Mouse (Mus musculus) liver, embryonic 14.5 days (tissue): ENCODE data around the gene Ing1. TPM values are rescaled to one million over a fixed set of nuclear protein-coding genes. Genes with fewer than 3 reads are reported as not detected.

Source experiments
- ATAC-seq: fragments of 200-750 bp; cut with Nextera tagmentation; 2 replicates; pipeline ENCODE4 v1.8.0; 2017; ENCODE audit warnings: moderate number of reproducible peaks, mild to moderate bottlenecking, moderate library complexity; ENCODE audit not compliant: insufficient read depth
- DNase-seq, 3 experiments: peaks; one replicate each; pipeline ENCODE4 v3.0.0-alpha.2; 2012 to 2013; ENCODE audit warnings: low read depth in 3 of 3, low spot score in 3 of 3
- H3K27ac ChIP-seq: fragments of 300-500 bp; sonication (generic); 2 replicates; pipeline ENCODE4 v1.5.1; 2014; ENCODE audit warnings: moderate library complexity, mild to moderate bottlenecking, control low read depth, inconsistent platforms
- H3K27me3 ChIP-seq: fragments of 300-500 bp; sonication (generic); 2 replicates; pipeline ENCODE4 v1.6.1; 2014; ENCODE audit warnings: mild to moderate bottlenecking, low read length, moderate library complexity; ENCODE audit not compliant: control insufficient read depth, insufficient read depth
- H3K36me3 ChIP-seq: fragments of 300-500 bp; sonication (generic); replicated peaks from 2 replicates; pipeline ENCODE4 v1.6.1; 2014; ENCODE audit warnings: low read depth; ENCODE audit not compliant: control insufficient read depth, insufficient read depth
- H3K4me1 ChIP-seq, 2 experiments: fragments of 200-500 bp in 1 of 2; fragments of 300-500 bp in 1 of 2; sonication (generic) in 1 of 2; replicated peaks; 2 replicates each; pipeline ENCODE4 v1.6.1; 2012 to 2014; ENCODE audit warnings: antibody characterized with exemption in 1 of 2, inconsistent platforms in 1 of 2, low read length in 1 of 2; ENCODE audit not compliant: control insufficient read depth in 2 of 2, insufficient read depth in 2 of 2
- H3K4me2 ChIP-seq: fragments of 300-500 bp; sonication (generic); 2 replicates; pipeline ENCODE4 v1.6.1; 2014; ENCODE audit warnings: low read depth, mild to moderate bottlenecking, control low read depth, moderate library complexity
- H3K4me3 ChIP-seq, 2 experiments: fragments of 200-500 bp in 1 of 2; fragments of 300-500 bp in 1 of 2; sonication (generic) in 1 of 2; 2 replicates each; pipeline ENCODE4 v1.5.1; 2012 to 2014; ENCODE audit warnings: low read depth in 2 of 2, low read length in 2 of 2, mild to moderate bottlenecking in 2 of 2, control low read depth in 1 of 2, inconsistent platforms in 1 of 2, moderate library complexity in 1 of 2; ENCODE audit not compliant: insufficient read depth in 1 of 2
- H3K9ac ChIP-seq: fragments of 300-500 bp; sonication (generic); replicated peaks from 2 replicates; pipeline ENCODE4 v1.6.1; 2014; ENCODE audit warnings: mild to moderate bottlenecking, control low read depth, moderate library complexity
- H3K9me3 ChIP-seq: fragments of 300-500 bp; sonication (generic); 2 replicates; pipeline ENCODE4 v1.6.1; 2016; ENCODE audit warnings: low read length, mixed read lengths; ENCODE audit not compliant: control insufficient read depth
- CTCF ChIP-seq: IDR thresholded peaks from 2 replicates; pipeline ENCODE4 v1.5.1; 2016; ENCODE audit warnings: antibody characterized with exemption, low read depth, control low read depth
- EP300 ChIP-seq: IDR thresholded peaks from 2 replicates; pipeline ENCODE4 v1.6.1; 2016; ENCODE audit warnings: antibody characterized with exemption, low read depth
- WGBS: fragments of 180-500 bp; shearing (Covaris S2); extraction: QIAGEN DNeasy Blood & Tissue Kit; methylation state at CpG from one replicate; pipeline ENCODE4 v1.1.7; 2014; ENCODE audit not compliant: insufficient replicate concordance; 5-methylcytosine and 5-hydroxymethylcytosine counted together
- polyA plus RNA-seq, 2 experiments: library from polyadenylated mRNA; depleted of rRNA in 1 of 2; stranded (reverse) in 1 of 2; unstranded in 1 of 2; fragments of >200 nt; fragmentation: Nextera tagmentation in 1 of 2; extraction: Ambion mirVana in 1 of 2; gene quantifications; 2 replicates each; pipeline versions ENCODE4 v1.2.1 to v1.2.3; 2012 to 2014

Ing1 gene
- polyA plus RNA-seq, 2 experiments = 13.2 to 15.6 TPM

GRCm38 (mm10) chr8:11593222-11593884 lies 38.0 kb downstream of the Ing1 start:
- Histone ChIP-seq H3K4me3 (no peak overlapping the region), H3K27ac (no peak overlapping the region), H3K9ac (no peak overlapping the region), H3K4me1 (peaks cover 0 to 4% of the 10 kb centered on the region in 2 experiments; a peak in 1 of 4 replicates), H3K36me3 (no peaks in the 10 kb centered on the region), H3K4me2 (no peak overlapping the region), H3K27me3 (no peaks in the 10 kb centered on the region), H3K9me3 (no peaks in the 10 kb centered on the region)
- DNase-seq = no peak
- no peak for ATAC-seq
- 51% methylated on average over 12 of the region's 12 CpGs for WGBS
- TF ChIP-seq EP300 (no peak), CTCF (no peak)

GRCm38 (mm10) chr8:11600301-11600951 lies 45.1 kb downstream of the Ing1 start:
- Histone ChIP-seq H3K4me2 (no peak overlapping the region), H3K4me1 (no peaks in the 10 kb centered on the region), H3K27ac (no peak overlapping the region), H3K27me3 (no peaks in the 10 kb centered on the region), H3K36me3 (no peaks in the 10 kb centered on the region), H3K4me3 (no peak overlapping the region), H3K9ac (no peak overlapping the region), H3K9me3 (no peaks in the 10 kb centered on the region)
- TF ChIP-seq CTCF (no peak), EP300 (no peak)
- WGBS = 46% methylated on average over 5 of the region's 5 CpGs
- no peak for ATAC-seq
- no peak for DNase-seq

- Histone ChIP-seq H3K4me2 (no peak overlapping the region), H3K27me3 (no peaks in the 10 kb centered on the region), H3K4me3 (no peak overlapping the region), H3K27ac (no peak overlapping the region), H3K9ac (no peak overlapping the region), H3K36me3 (no peaks in the 10 kb centered on the region), H3K4me1 (no peaks in the 10 kb centered on the region), H3K9me3 (no peaks in the 10 kb centered on the region)
- TF ChIP-seq CTCF (peak; percentile 88), EP300 (no peak)
- 35% methylated on average over 14 of the region's 14 CpGs for WGBS
- ATAC-seq = no peak
- DNase-seq = peak; percentile 30 to 44 (median 37)
Measured at GRCm38 (mm10) chr8:11602006-11602680, 46.8 kb downstream of the Ing1 start.

GRCm38 (mm10) chr8:11608848-11609247 lies 53.5 kb downstream of the Ing1 start:
- H3K27ac ChIP-seq = no peak overlapping the region
- H3K4me1 ChIP-seq = no peaks in the 10 kb centered on the region
- no peak overlapping the region for H3K9ac ChIP-seq
- no peak for DNase-seq
- TF ChIP-seq EP300 = no peak
- no peak for TF ChIP-seq CTCF
- WGBS = 86% methylated on average over 9 of the region's 9 CpGs
- ATAC-seq = no peak
- no peak overlapping the region for H3K4me3 ChIP-seq
- no peaks in the 10 kb centered on the region for H3K9me3 ChIP-seq
- peaks cover 10% of the 10 kb centered on the region for H3K36me3 ChIP-seq
- no peak overlapping the region for H3K4me2 ChIP-seq
- H3K27me3 ChIP-seq = no peaks in the 10 kb centered on the region

Other genes starting within 250 kb of the Ing1 start
- 4.7 TPM in 2 replicates for gene Col4a2, start 242.8 kb upstream of the Ing1 start, polyA plus RNA-seq (2012; rRNA removed)
- 4.9 and 5.3 TPM in 2 replicates for gene Col4a2, start 242.8 kb upstream of the Ing1 start, polyA plus RNA-seq (2014; fragmentation: Nextera tagmentation; extraction: Ambion mirVana)
- 15.4 and 16.3 TPM in 2 replicates for gene Col4a1, start 242.7 kb upstream of the Ing1 start, polyA plus RNA-seq (2012; rRNA removed)
- gene Col4a1, start 242.7 kb upstream of the Ing1 start, polyA plus RNA-seq (2014; fragmentation: Nextera tagmentation; extraction: Ambion mirVana) = 13.5 and 14.4 TPM in 2 replicates
- gene Rab20, start 76.9 kb upstream of the Ing1 start, polyA plus RNA-seq (2012; rRNA removed) = 2.7 and 2.8 TPM in 2 replicates
- 2.9 and 3.1 TPM in 2 replicates for gene Rab20, start 76.9 kb upstream of the Ing1 start, polyA plus RNA-seq (2014; fragmentation: Nextera tagmentation; extraction: Ambion mirVana)
- gene Naxd, start 58.1 kb upstream of the Ing1 start, polyA plus RNA-seq (2012; rRNA removed) = 26.9 and 29.8 TPM in 2 replicates
- 31.9 and 33.0 TPM in 2 replicates for gene Naxd, start 58.1 kb upstream of the Ing1 start, polyA plus RNA-seq (2014; fragmentation: Nextera tagmentation; extraction: Ambion mirVana)
- 18.2 and 18.8 TPM in 2 replicates for gene Cars2, start 4.8 kb upstream of the Ing1 start, polyA plus RNA-seq (2012; rRNA removed)
- 15.4 and 15.5 TPM in 2 replicates for gene Cars2, start 4.8 kb upstream of the Ing1 start, polyA plus RNA-seq (2014; fragmentation: Nextera tagmentation; extraction: Ambion mirVana)
- 24.8 and 25.3 TPM in 2 replicates for gene Ankrd10, start 80.2 kb downstream of the Ing1 start, polyA plus RNA-seq (2012; rRNA removed)
- gene Ankrd10, start 80.2 kb downstream of the Ing1 start, polyA plus RNA-seq (2014; fragmentation: Nextera tagmentation; extraction: Ambion mirVana) = 17.6 and 21.8 TPM in 2 replicates
- gene 1700016D06Rik, start 145.5 kb downstream of the Ing1 start, polyA plus RNA-seq (2012; rRNA removed) = not detected in 2 replicates
- gene 1700016D06Rik, start 145.5 kb downstream of the Ing1 start, polyA plus RNA-seq (2014; fragmentation: Nextera tagmentation; extraction: Ambion mirVana) = not detected in 2 replicates
- gene Arhgef7, start 172.2 kb downstream of the Ing1 start, polyA plus RNA-seq (2012; rRNA removed) = 6.4 and 6.5 TPM in 2 replicates
- gene Arhgef7, start 172.2 kb downstream of the Ing1 start, polyA plus RNA-seq (2014; fragmentation: Nextera tagmentation; extraction: Ambion mirVana) = 7.0 and 8.0 TPM in 2 replicates